Mouse (Mus musculus) lung, embryonic 15.5 days (tissue): Measurements from ENCODE around the gene B4galnt4. TPM values are rescaled to one million over a fixed set of nuclear protein-coding genes. Genes with fewer than 3 reads are reported as not detected.
"Not testable (repeated sequence)": the region's sequence is repeated elsewhere in the genome, so short reads cannot be mapped to it uniquely, and the experiment has no call there.

ENCODE experiments used
- ATAC-seq: fragments of 200-750 bp; cut with Nextera tagmentation; 2 replicates; pipeline ENCODE4 v1.8.0; 2017; ENCODE audit warnings: moderate number of reproducible peaks, borderline replicate concordance; ENCODE audit not compliant: low FRiP score, low TSS enrichment; ENCODE audit errors: extremely low read depth
- H3K27ac ChIP-seq: fragments of 300-500 bp; sonication (generic); 2 replicates; pipeline ENCODE4 v1.5.1; 2015; ENCODE audit warnings: moderate library complexity, mild to moderate bottlenecking, inconsistent platforms
- H3K27me3 ChIP-seq: fragments of 300-500 bp; sonication (generic); 2 replicates; pipeline ENCODE4 v1.6.1; 2015; ENCODE audit warnings: inconsistent platforms
- H3K36me3 ChIP-seq: fragments of 300-500 bp; sonication (generic); 2 replicates; pipeline ENCODE4 v1.6.1; 2015; ENCODE audit warnings: inconsistent platforms
- H3K4me1 ChIP-seq: fragments of 300-500 bp; sonication (generic); 2 replicates; pipeline ENCODE4 v1.6.1; 2015; ENCODE audit warnings: inconsistent platforms
- H3K4me2 ChIP-seq: fragments of 300-500 bp; sonication (generic); 2 replicates; pipeline ENCODE4 v1.6.1; 2015; ENCODE audit warnings: inconsistent platforms, mild to moderate bottlenecking, moderate library complexity
- H3K4me3 ChIP-seq: fragments of 300-500 bp; sonication (generic); 2 replicates; pipeline ENCODE4 v1.5.1; 2015; ENCODE audit warnings: mild to moderate bottlenecking, inconsistent platforms
- H3K9ac ChIP-seq: fragments of 300-500 bp; sonication (generic); 2 replicates; pipeline ENCODE4 v1.6.1; 2015; ENCODE audit warnings: inconsistent platforms
- H3K9me3 ChIP-seq: fragments of 300-500 bp; sonication (generic); 2 replicates; pipeline ENCODE4 v1.6.1; 2016; ENCODE audit warnings: inconsistent platforms
- WGBS: fragments of 180-500 bp; shearing (Covaris S2); methylation state at CpG from one replicate; pipeline ENCODE4 v1.1.7; 2015; 5-methylcytosine and 5-hydroxymethylcytosine counted together
- polyA plus RNA-seq: library from polyadenylated mRNA; unstranded; fragments of >200 nt; fragmentation: Nextera tagmentation; extraction: Ambion mirVana; gene quantifications from 2 replicates; pipeline ENCODE4 v1.2.1, GENCODE M21; 2015

B4galnt4 gene
- polyA plus RNA-seq, 1 experiment from 2014 or later: 5.3 TPM

DNA sequence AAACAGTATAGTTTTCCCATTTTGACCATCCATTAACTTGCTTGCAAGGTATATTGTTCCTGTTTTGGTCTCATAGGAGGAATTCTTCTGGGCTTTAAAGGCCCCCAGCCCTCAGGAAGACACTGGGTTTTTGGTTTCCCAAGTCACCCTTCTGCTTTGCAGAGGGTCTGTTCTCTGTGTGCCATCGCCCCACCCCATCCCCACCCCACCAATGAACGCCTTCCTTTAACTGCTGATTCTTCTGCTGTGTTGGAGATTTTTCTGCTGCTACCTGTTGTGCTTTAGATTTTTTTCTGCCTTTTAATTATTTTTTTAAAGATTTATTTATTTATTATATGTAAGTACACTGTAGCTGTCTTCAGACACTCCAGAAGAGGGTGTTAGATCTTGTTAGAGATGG, 32.1 kb upstream of the B4galnt4 start, which contains the start of gene Gm17387:
TSS of gene Gm17387 (plus strand) at position 301 of the 400 bp plus-strand sequence.
- no peaks in the 10 kb centered on the region for H3K27me3 ChIP-seq
- H3K36me3 ChIP-seq: no peaks in the 10 kb centered on the region
- 0 out of 2 replicates have a peak, but pooled peaks cover 4% of the 10 kb centered on the region for H3K4me1 ChIP-seq
- no peak for ATAC-seq
- no peak within 1 kb of the TSS for H3K4me3 ChIP-seq
- no peaks in the 10 kb centered on the region for H3K9me3 ChIP-seq
- H3K27ac ChIP-seq: no peak within 1 kb of the TSS
- H3K4me2 ChIP-seq: no peak within 1 kb of the TSS
- no peak within 1 kb of the TSS for H3K9ac ChIP-seq
- 85% methylated on average over 2 of the region's 2 CpGs for WGBS

DNA sequence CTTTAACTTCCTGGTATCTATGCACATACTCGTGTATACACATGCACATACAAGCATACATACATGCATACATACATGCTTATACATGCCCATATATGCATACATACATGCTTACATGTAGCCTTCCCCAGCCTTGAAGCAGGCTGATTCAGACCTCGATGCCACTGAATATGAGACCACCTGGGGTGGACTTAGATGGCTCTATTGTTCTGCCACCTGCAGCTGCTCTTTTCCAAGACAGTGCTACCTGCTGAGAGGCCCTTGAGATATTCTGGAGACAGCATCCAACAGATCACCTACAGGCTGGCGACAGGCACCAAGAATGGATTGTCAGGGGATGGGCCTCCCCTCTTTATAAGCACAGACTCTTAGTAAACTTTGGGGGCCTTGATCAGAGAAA, 30.5 kb upstream of the B4galnt4 start:
- Histone ChIP-seq H3K27ac (no peak overlapping the region), H3K9ac (no peak overlapping the region), H3K36me3 (no peaks in the 10 kb centered on the region), H3K9me3 (no peaks in the 10 kb centered on the region), H3K4me1 (no peaks in the 10 kb centered on the region), H3K27me3 (no peaks in the 10 kb centered on the region), H3K4me2 (no peak overlapping the region), H3K4me3 (no peak overlapping the region)
- no peak for ATAC-seq
- WGBS: 57% methylated on average over 3 of the region's 3 CpGs

DNA sequence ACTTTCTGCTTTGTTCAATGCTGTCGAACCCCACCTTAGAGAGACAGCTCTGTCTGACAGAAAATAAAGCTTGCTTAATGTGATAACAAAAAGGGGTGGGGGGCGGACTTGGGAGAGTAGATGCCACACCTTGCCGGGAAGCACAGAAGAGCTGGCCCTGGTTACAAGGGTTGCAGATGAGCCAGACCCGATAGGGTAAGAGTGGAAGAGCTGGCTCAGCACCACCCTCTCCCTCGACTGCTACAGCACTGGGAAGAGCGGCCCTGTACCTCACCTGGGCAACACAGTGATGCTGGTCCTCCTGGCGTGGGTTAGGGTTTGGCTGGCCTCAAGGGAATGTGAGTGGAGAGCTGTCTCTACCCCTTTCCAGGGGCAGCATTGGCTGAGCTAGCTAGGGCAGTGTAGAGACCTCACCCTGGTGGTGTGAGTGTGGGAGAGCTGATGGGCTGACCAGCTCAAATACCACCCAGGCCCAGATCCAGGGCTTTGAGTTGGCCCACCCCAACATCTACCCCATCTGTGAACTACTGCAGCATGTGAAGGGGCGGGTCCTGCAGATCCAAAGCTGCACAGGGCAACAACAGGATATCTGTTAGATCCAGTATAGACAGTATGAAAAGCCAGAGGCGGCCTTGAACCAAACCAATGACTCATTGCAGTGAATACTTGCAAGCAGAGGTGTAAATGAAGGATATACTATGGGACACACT, 28.3 kb upstream of the B4galnt4 start:
- no peaks in the 10 kb centered on the region for H3K27me3 ChIP-seq
- no peak overlapping the region for H3K9ac ChIP-seq
- H3K36me3 ChIP-seq: no peaks in the 10 kb centered on the region
- H3K27ac ChIP-seq: no peak overlapping the region
- no peaks in the 10 kb centered on the region for H3K9me3 ChIP-seq
- 60% methylated on average over 9 of the region's 9 CpGs for WGBS
- no peak overlapping the region for H3K4me3 ChIP-seq
- no peak for ATAC-seq
- no peak overlapping the region for H3K4me2 ChIP-seq
- no peaks in the 10 kb centered on the region for H3K4me1 ChIP-seq

DNA sequence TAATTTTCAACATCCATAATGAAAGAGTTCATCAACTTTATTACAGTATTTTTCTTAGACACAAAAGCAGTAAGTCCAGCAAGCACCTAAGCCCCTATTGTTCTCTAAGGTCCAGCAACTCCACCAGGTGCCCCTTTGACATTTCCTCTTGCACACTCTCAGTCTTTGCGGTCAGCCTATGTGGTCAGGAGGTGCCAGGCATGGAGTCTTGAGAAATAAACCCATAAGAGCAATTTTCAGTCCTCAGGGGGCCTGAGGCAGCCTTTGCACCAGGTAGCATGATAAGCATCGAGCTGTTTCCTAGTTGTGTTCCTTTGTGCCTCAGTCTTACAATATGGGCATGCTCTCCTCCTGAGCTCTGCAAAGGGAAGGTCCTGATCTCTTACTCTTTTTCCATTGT, 24.3 kb upstream of the B4galnt4 start:
- H3K4me3 ChIP-seq, H3K36me3 ChIP-seq, ATAC-seq, H3K9ac ChIP-seq, H3K27ac ChIP-seq, H3K4me2 ChIP-seq, H3K27me3 ChIP-seq, H3K4me1 ChIP-seq, H3K9me3 ChIP-seq: not testable (repeated sequence)
- 55% methylated on average over 1 of the region's 2 CpGs for WGBS

DNA sequence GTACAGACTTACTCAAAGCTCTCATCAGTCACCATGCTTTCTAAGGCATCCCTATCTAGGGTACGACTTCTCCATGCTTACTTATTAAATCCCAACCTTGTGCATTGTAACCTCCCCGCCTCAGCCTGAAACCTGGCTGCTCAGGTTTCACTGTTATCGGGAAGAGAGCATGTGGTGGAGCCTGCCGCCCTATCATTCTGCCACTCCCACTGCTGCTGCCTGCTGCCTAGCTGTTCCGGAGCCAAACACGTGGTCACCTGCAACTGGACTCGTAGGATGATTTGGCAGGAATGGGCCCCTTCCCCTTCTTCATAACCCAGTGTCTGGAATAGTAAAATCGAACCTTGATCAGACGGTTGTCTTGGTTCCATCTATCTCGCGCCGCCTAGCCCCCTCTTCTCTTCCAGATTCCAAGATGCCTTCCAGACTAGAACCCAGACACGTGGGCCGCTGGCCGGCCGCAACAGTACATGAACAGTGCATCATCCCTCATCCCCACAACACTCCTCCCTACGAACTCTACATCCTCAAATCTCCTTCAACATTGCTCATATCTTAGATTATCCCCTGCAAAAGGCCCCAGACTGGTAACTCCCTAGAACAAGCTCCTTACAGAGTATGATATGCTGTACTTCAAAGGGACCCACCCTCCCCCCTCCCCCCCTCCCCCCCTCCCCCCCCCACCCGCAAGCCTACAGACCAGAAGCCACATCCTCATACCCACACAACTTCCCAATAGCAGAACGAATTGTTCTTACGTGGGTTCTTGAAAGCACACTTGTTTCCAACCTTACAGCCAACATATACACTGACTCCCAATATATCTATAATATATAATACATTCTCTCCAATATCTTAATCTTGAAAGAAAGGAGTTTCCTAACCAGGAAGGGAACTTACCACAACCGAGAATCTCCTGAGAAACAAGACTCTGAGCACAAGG, 22.5 kb upstream of the B4galnt4 start:
- Histone ChIP-seq H3K4me2 (no peak overlapping the region), H3K9ac (no peak overlapping the region), H3K9me3 (no peaks in the 10 kb centered on the region), H3K4me1 (peaks cover 14% of the 10 kb centered on the region), H3K27ac (no peak overlapping the region), H3K4me3 (no peak overlapping the region), H3K27me3 (no peaks in the 10 kb centered on the region), H3K36me3 (no peaks in the 10 kb centered on the region)
- no peak for ATAC-seq
- WGBS: 58% methylated on average over 20 of the region's 21 CpGs

DNA sequence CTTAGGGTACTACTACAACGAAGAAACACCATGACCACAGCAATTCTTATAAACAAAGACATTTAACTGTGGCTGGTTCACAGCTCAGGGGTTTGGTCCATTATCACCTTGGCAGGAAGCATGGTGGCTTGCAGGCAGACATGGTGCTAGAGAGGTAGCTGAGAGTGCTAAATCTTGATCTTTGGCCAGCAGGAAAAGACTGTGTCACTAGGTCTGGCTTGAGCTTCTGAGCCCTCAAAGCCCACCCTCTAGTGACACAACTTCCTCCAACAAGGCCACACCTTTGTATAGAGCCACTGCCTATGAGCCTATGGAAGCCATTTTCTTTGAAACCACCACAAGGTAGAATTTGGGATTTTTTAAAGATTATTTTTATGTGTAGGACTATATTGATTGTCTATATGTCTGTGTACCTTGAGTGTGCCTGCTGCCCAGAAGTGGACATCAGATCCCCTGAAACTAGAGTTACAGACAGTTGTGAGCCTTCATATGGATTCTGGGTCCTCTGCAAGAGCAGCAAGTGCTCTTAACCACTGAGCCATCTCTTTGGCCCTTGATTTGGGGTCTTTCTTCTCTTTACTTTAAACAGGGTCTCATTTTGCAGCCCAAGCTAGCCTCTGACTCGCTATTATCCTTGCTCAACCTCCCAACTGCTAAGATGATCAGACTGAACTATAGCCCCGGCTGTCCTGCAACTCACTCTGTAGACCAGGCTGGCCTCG, 21.4 kb upstream of the B4galnt4 start:
- no peak overlapping the region for H3K27ac ChIP-seq
- 89% methylated on average over 4 of the region's 4 CpGs for WGBS
- H3K36me3 ChIP-seq: no peaks in the 10 kb centered on the region
- no peak overlapping the region for H3K4me2 ChIP-seq
- H3K9ac ChIP-seq: no peak overlapping the region
- H3K4me3 ChIP-seq: no peak overlapping the region
- ATAC-seq: no peak
- no peaks in the 10 kb centered on the region for H3K9me3 ChIP-seq
- no peaks in the 10 kb centered on the region for H3K27me3 ChIP-seq
- H3K4me1 ChIP-seq: peaks cover 14% of the 10 kb centered on the region

DNA sequence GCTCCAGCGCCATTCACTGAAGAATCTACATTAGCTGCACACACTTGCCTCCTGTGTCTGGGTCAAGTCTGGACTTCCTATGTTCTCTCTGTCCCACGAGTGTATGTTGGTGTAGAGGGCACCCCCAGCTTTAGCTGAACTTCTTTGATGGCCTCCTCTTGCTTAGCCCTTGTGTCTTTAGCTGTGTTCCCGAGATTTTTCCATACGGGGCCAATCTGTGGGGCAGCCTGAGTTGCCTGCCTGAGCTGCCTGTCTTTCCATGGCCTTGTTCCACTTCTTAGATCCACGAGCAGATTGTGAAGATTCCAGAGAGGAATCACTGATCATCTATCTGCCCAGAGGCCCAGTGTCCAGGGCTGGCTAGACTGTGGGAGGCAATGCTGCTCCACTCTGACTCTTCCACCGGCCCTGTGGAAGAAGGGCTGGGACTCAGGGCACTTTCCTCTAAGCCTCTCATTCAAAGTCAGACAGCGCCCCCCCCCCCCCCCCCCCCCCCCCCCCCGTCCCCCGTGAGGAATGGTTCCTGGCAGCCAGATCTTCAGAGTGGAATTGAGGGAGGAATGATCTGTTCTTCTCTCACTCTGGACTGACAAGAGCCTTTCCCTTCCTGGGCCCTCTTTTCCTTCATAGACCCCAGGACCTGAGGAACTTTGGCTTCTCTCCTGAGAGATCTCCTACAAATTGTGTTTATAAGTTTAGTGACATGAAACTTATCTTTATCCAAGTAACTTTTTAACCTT, 19.9 kb upstream of the B4galnt4 start:
- 23% methylated on average over 6 of the region's 9 CpGs for WGBS
- no peak overlapping the region for H3K9ac ChIP-seq
- no peaks in the 10 kb centered on the region for H3K36me3 ChIP-seq
- ATAC-seq: peak; percentile 50; the same call in 1 of the 2 replicates
- H3K4me1 ChIP-seq: peaks cover 14% of the 10 kb centered on the region
- peak overlapping the region; percentile 43 for H3K4me2 ChIP-seq
- H3K27me3 ChIP-seq: no peaks in the 10 kb centered on the region
- H3K9me3 ChIP-seq: no peaks in the 10 kb centered on the region
- peak overlapping the region; percentile 97 for H3K27ac ChIP-seq
- no peak overlapping the region for H3K4me3 ChIP-seq

DNA sequence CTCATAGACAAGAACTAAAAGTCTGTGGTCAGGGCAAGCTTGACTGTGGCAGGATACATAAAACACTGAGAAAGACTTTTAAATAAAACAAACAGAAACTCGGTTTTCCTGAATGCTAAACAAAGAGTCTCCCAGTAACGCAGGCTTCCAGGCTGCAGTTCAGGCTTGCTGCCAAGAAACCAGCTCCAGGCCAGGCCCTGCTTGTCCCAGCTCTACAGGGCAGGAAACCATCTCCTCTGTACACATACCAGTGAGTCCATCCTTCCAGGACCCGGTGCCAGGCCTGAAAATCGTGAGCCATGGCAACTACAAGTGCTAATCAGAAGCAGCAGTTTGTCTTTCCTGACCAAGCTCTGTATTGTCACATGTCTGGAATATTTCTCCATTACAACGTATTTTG, 19.2 kb upstream of the B4galnt4 start:
- H3K27ac ChIP-seq: peak overlapping the region; percentile 97
- H3K27me3 ChIP-seq: no peaks in the 10 kb centered on the region
- H3K9ac ChIP-seq: no peak overlapping the region; the same call in 1 of the 2 replicates
- peak overlapping the region; percentile 43 for H3K4me2 ChIP-seq
- ATAC-seq: peak; percentile 93
- no peaks in the 10 kb centered on the region for H3K36me3 ChIP-seq
- H3K4me1 ChIP-seq: peaks cover 14% of the 10 kb centered on the region
- H3K9me3 ChIP-seq: no peaks in the 10 kb centered on the region
- 7% methylated on average over 5 of the region's 5 CpGs for WGBS
- no peak overlapping the region for H3K4me3 ChIP-seq

DNA sequence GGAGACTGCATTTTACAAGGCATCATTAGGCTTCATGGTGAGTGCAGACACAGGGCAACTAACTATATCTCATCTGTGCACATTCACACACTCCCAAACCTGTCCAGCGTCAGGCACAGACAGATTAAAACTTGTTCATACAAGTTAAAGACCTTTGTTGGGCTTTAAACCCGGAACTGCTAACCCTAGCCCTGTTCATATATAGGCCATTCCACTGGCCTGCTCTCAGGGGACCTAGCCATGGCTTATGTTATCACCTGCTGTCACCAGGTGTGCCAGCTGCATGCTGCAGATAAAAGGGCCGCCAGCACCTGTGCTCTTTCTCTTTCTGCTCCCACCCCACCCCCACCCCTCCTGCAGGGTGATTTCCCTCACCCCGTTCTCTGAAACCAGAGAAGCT, 18.4 kb upstream of the B4galnt4 start:
- peak overlapping the region; percentile 38; the same call in 1 of the 2 replicates for H3K27ac ChIP-seq
- H3K4me2 ChIP-seq: no peak overlapping the region
- H3K4me3 ChIP-seq: no peak overlapping the region
- WGBS: 50% methylated on average over 4 of the region's 4 CpGs
- no peak for ATAC-seq
- no peaks in the 10 kb centered on the region for H3K36me3 ChIP-seq
- H3K9me3 ChIP-seq: no peaks in the 10 kb centered on the region
- H3K9ac ChIP-seq: no peak overlapping the region
- no peaks in the 10 kb centered on the region for H3K27me3 ChIP-seq
- H3K4me1 ChIP-seq: peaks cover 20% of the 10 kb centered on the region

DNA sequence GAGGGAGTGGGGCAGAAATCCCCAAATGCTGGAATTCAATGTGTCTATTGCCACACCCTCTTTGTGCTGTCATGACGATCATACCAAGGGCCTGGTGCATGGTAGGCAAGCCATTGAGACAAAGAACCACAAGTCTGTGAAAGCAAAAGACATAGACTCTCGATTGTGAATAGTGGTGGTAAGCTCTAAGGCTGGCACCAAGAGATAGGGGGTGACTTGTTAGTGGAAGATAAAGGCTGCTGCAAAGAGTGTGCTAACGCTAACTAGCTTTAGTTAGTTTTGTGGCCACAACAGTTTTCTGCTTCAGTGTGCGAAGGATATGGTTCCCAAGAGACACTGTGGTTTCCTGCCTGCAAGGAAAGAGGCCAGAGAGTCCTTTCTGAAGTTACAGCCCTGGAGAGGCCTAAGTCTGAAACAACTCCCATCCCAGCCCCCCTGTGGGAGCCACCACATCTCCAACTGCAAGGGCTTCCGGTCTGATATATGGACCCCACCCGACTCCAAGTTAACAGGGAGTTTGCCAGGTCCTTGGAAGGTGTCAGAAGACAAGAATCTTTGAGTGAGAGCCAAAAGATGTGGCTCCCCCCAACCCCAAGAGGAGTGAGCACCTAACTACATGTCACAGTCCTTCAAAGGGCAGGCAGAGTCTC, 13.8 kb upstream of the B4galnt4 start:
- no peak overlapping the region for H3K4me3 ChIP-seq
- ATAC-seq: 0 out of 2 replicates have a peak, but pooled peaks have one; percentile 0
- H3K9ac ChIP-seq: peak overlapping the region; percentile 29; the same call in 1 of the 2 replicates

More for the DNA sequence above, 13.8 kb upstream of the B4galnt4 start:
- Histone ChIP-seq H3K27ac (peak overlapping the region; percentile 91), H3K9me3 (no peaks in the 10 kb centered on the region), H3K4me1 (peaks cover 15% of the 10 kb centered on the region), H3K27me3 (no peaks in the 10 kb centered on the region), H3K36me3 (no peaks in the 10 kb centered on the region), H3K4me2 (peak overlapping the region; percentile 64)
- 61% methylated on average over 6 of the region's 6 CpGs for WGBS
